8 mouse cellular contexts compared by ENCODE assay signal in genomic region chr8:60983688-60984079, GRCm38 (mm10). TPM values are rescaled to one million over a fixed set of nuclear protein-coding genes. Genes with fewer than 3 reads are reported as not detected.
DNase-seq lines count a peak whose midpoint lies in the region; ATAC-seq and TF ChIP-seq lines count a peak whose summit lies in the region.

No protein-coding gene starts in this region.

- TF ChIP-seq CTCF in ES-Bruce4 (IDR thresholded peaks at IDR 0.05; ENCODE audit: low read depth, low read length) = peak; percentile 43
- TF ChIP-seq CTCF in liver, embryonic 14.5 days (IDR thresholded peaks at IDR 0.05; ENCODE audit: low read depth) = peak; percentile 78
- peak; percentile 73 for TF ChIP-seq CTCF in stomach, postnatal 0 days (IDR thresholded peaks at IDR 0.05; ENCODE audit: low read depth)

- WGBS in forebrain, embryonic 12.5 days = 10% methylated on average over 9 of the region's 9 CpGs
- 8% methylated on average over 9 of the region's 9 CpGs for WGBS in heart, embryonic 16.5 days
- 8% methylated on average over 9 of the region's 9 CpGs for WGBS in liver, embryonic 14.5 days (ENCODE audit: insufficient replicate concordance)
- WGBS in stomach, postnatal 0 days = 10% methylated on average over 9 of the region's 9 CpGs

- peak; percentile 68 for ATAC-seq in forebrain, embryonic 12.5 days (ENCODE audit: low FRiP score)
- peak; percentile 50 for ATAC-seq in heart, embryonic 16.5 days (replicated peaks; ENCODE audit: extremely low read depth, insufficient read depth, low FRiP score)
- ATAC-seq in liver, embryonic 14.5 days (ENCODE audit: insufficient read depth) = peak; percentile 61
- ATAC-seq in stomach, postnatal 0 days (ENCODE audit: low FRiP score, low TSS enrichment) = peak; percentile 91

- TF ChIP-seq EP300 in ES-Bruce4 (IDR thresholded peaks at IDR 0.05; ENCODE audit: insufficient read depth, low read depth, low read length) = no peak
- TF ChIP-seq EP300 in liver, embryonic 14.5 days (IDR thresholded peaks at IDR 0.05; ENCODE audit: low read depth) = peak; percentile 21; the same call in 1 of the 2 replicates
- no peak for TF ChIP-seq EP300 in stomach, postnatal 0 days (optimal IDR thresholded peaks at IDR 0.05)

- no peaks in the 10 kb centered on the region for H3K27me3 ChIP-seq in ES-Bruce4 (ENCODE audit: control insufficient read depth, insufficient read depth, low read length, poor library complexity, severe bottlenecking)
- no peaks in the 10 kb centered on the region for H3K27me3 ChIP-seq in forebrain, embryonic 12.5 days
- no peaks in the 10 kb centered on the region for H3K27me3 ChIP-seq in heart, embryonic 16.5 days (ENCODE audit: control insufficient read depth, insufficient read depth, low read length)
- no peaks in the 10 kb centered on the region for H3K27me3 ChIP-seq in liver, embryonic 14.5 days (ENCODE audit: control insufficient read depth, insufficient read depth, low read length)
- no peaks in the 10 kb centered on the region for H3K27me3 ChIP-seq in stomach, postnatal 0 days (ENCODE audit: control insufficient read depth, insufficient read depth, low read length)

- H3K27ac ChIP-seq in ES-Bruce4 (ENCODE audit: insufficient read depth, low read length) = peak overlapping the region; percentile 43
- H3K27ac ChIP-seq in forebrain, embryonic 12.5 days = peak overlapping the region; percentile 82
- peak overlapping the region; percentile 95 for H3K27ac ChIP-seq in heart, embryonic 16.5 days (ENCODE audit: low read length)
- H3K27ac ChIP-seq in liver, embryonic 14.5 days = peak overlapping the region; percentile 97
- peak overlapping the region; percentile 96 for H3K27ac ChIP-seq in stomach, postnatal 0 days (replicated peaks)

- peak; percentile 61 for DNase-seq in c-Kit-positive CD71-positive TER-119-negative erythroid progenitor cells, embryonic 14.5 days (ENCODE audit: low read depth)
- peak; percentile 84 to 85 for DNase-seq in kidney, postnatal 36 days
- peak; percentile 59 to 69 (median 61) for DNase-seq in liver, embryonic 14.5 days (ENCODE audit: low read depth in 3 of 3, low spot score in 3 of 3)
- peak; percentile 47 for DNase-seq in neural tube, embryonic 10.5 days (ENCODE audit: extremely low spot score, low spot score)
- peak; percentile 82 for DNase-seq in stomach, postnatal 0 days (ENCODE audit: low spot score)

- peak overlapping the region; percentile 53 for H3K9ac ChIP-seq in ES-Bruce4 (ENCODE audit: low read depth, poor library complexity, severe bottlenecking)
- H3K9ac ChIP-seq in forebrain, embryonic 12.5 days = peak overlapping the region; percentile 74
- peak overlapping the region; percentile 83 for H3K9ac ChIP-seq in heart, embryonic 16.5 days (ENCODE audit: low read length)
- peak overlapping the region; percentile 89 for H3K9ac ChIP-seq in liver, embryonic 14.5 days (replicated peaks)
- peak overlapping the region; percentile 64 for H3K9ac ChIP-seq in stomach, postnatal 0 days (ENCODE audit: low read length)

- TF ChIP-seq POLR2A in ES-Bruce4 (IDR thresholded peaks at IDR 0.05; ENCODE audit: insufficient read depth, low read length) = no peak

- H3K4me3 ChIP-seq in ES-Bruce4 (ENCODE audit: low read depth, low read length) = peak overlapping the region; percentile 61
- H3K4me3 ChIP-seq in forebrain, embryonic 12.5 days (replicated peaks) = peak overlapping the region; percentile 82
- peak overlapping the region; percentile 97 for H3K4me3 ChIP-seq in heart, embryonic 16.5 days (ENCODE audit: low read length)
- peak overlapping the region; percentile 62 to 99 for H3K4me3 ChIP-seq in liver, embryonic 14.5 days (ENCODE audit: insufficient read depth in 1 of 2, low read depth in 2 of 2, low read length in 2 of 2)
- peak overlapping the region; percentile 74 for H3K4me3 ChIP-seq in stomach, postnatal 0 days (ENCODE audit: low read depth, low read length)

- H3K36me3 ChIP-seq in ES-Bruce4 (ENCODE audit: control insufficient read depth, insufficient read depth, low read length, poor library complexity, severe bottlenecking) = no peaks in the 10 kb centered on the region
- no peaks in the 10 kb centered on the region for H3K36me3 ChIP-seq in forebrain, embryonic 12.5 days (replicated peaks)
- H3K36me3 ChIP-seq in heart, embryonic 16.5 days (ENCODE audit: control insufficient read depth, insufficient read depth) = no peaks in the 10 kb centered on the region
- H3K36me3 ChIP-seq in liver, embryonic 14.5 days (replicated peaks; ENCODE audit: control insufficient read depth, insufficient read depth, low read depth) = no peaks in the 10 kb centered on the region
- no peaks in the 10 kb centered on the region for H3K36me3 ChIP-seq in stomach, postnatal 0 days (ENCODE audit: control insufficient read depth, insufficient read depth, low read length)

- H3K9me3 ChIP-seq in ES-Bruce4 (replicated peaks; ENCODE audit: control insufficient read depth, insufficient read depth, low read length, poor library complexity, severe bottlenecking) = no peaks in the 10 kb centered on the region
- H3K9me3 ChIP-seq in forebrain, embryonic 12.5 days = no peaks in the 10 kb centered on the region
- no peaks in the 10 kb centered on the region for H3K9me3 ChIP-seq in heart, embryonic 16.5 days (replicated peaks; ENCODE audit: control insufficient read depth, low read length)
- H3K9me3 ChIP-seq in liver, embryonic 14.5 days (ENCODE audit: control insufficient read depth, low read length) = no peaks in the 10 kb centered on the region
- H3K9me3 ChIP-seq in stomach, postnatal 0 days (ENCODE audit: control insufficient read depth, low read length) = no peaks in the 10 kb centered on the region

- no peaks in the 10 kb centered on the region for H3K4me1 ChIP-seq in ES-Bruce4 (ENCODE audit: control insufficient read depth, insufficient read depth, low read length)
- H3K4me1 ChIP-seq in forebrain, embryonic 12.5 days = peaks cover 14% of the 10 kb centered on the region
- H3K4me1 ChIP-seq in heart, embryonic 16.5 days (ENCODE audit: control insufficient read depth, insufficient read depth, low read length) = peaks cover 15% of the 10 kb centered on the region
- peaks cover 10 to 16% of the 10 kb centered on the region in 2 experiments for H3K4me1 ChIP-seq in liver, embryonic 14.5 days (replicated peaks; ENCODE audit: control insufficient read depth in 2 of 2, insufficient read depth in 2 of 2, low read length in 1 of 2)
- no peaks in the 10 kb centered on the region for H3K4me1 ChIP-seq in stomach, postnatal 0 days (replicated peaks; ENCODE audit: control insufficient read depth, insufficient read depth)

- peak overlapping the region; percentile 95 for H3K4me2 ChIP-seq in forebrain, embryonic 12.5 days
- H3K4me2 ChIP-seq in heart, embryonic 16.5 days (ENCODE audit: low read depth, low read length) = peak overlapping the region; percentile 89
- peak overlapping the region; percentile 97 for H3K4me2 ChIP-seq in liver, embryonic 14.5 days (ENCODE audit: low read depth)
- H3K4me2 ChIP-seq in stomach, postnatal 0 days (replicated peaks; ENCODE audit: low read depth) = peak overlapping the region; percentile 87

RNA-seq across cellular contexts. Expression of gene Clcn3, which starts 0.6 kb away (rescaled TPM):
- 75.6 and 77.9 TPM in 2 replicates for polyA plus RNA-seq in ES-Bruce4 (2011; ENCODE audit: insufficient read depth, insufficient read length, low read depth, missing spikeins)
- 53.4 and 53.7 TPM in 2 replicates for polyA plus RNA-seq in forebrain, embryonic 12.5 days (2016; fragmentation: Nextera tagmentation; extraction: Ambion mirVana)
- 21.2 TPM in 2 replicates for polyA plus RNA-seq in heart, embryonic 16.5 days (2015; fragmentation: Nextera tagmentation; extraction: Ambion mirVana)
- polyA plus RNA-seq in liver, embryonic 14.5 days (2012; rRNA removed) = 19.2 and 28.1 TPM in 2 replicates
- 34.6 and 38.2 TPM in 2 replicates for polyA plus RNA-seq in liver, embryonic 14.5 days (2014; fragmentation: Nextera tagmentation; extraction: Ambion mirVana)
- polyA plus RNA-seq in stomach, postnatal 0 days (2015; fragmentation: Nextera tagmentation; extraction: Ambion mirVana) = 21.3 and 21.7 TPM in 2 replicates

RNA-seq across cellular contexts. Expression of gene Nek1, which starts 9.3 kb away (rescaled TPM):
- 31.5 and 33.5 TPM in 2 replicates for polyA plus RNA-seq in ES-Bruce4 (2011; ENCODE audit: insufficient read depth, insufficient read length, low read depth, missing spikeins)
- 22.3 and 23.8 TPM in 2 replicates for polyA plus RNA-seq in forebrain, embryonic 12.5 days (2016; fragmentation: Nextera tagmentation; extraction: Ambion mirVana)
- polyA plus RNA-seq in heart, embryonic 16.5 days (2015; fragmentation: Nextera tagmentation; extraction: Ambion mirVana) = 11.3 and 11.8 TPM in 2 replicates
- 1.5 and 2.6 TPM in 2 replicates for polyA plus RNA-seq in liver, embryonic 14.5 days (2012; rRNA removed)
- polyA plus RNA-seq in liver, embryonic 14.5 days (2014; fragmentation: Nextera tagmentation; extraction: Ambion mirVana) = 6.7 and 8.5 TPM in 2 replicates
- polyA plus RNA-seq in stomach, postnatal 0 days (2015; fragmentation: Nextera tagmentation; extraction: Ambion mirVana) = 6.9 and 7.8 TPM in 2 replicates

Comparison
In these comparisons a context has a peak if more than half of its experiments do, and no peak if none do; other contexts are left out.
1. Peak in every context shown above with its lines: DNase-seq, ATAC-seq, H3K4me3 ChIP-seq and H3K27ac ChIP-seq.
2. H3K27ac ChIP-seq: peak in every context shown above with its lines; median percentile 97 in liver, embryonic 14.5 days; 96 in stomach, postnatal 0 days; 95 in heart, embryonic 16.5 days; 82 in forebrain, embryonic 12.5 days; 43 in ES-Bruce4.